Mouse (Mus musculus) hematopoietic stem cell, adult 5-6 weeks (primary cell): Measurements from ENCODE around the gene Dnhd1. TPM values are rescaled to one million over a fixed set of nuclear protein-coding genes. Genes with fewer than 3 reads are reported as not detected.
"Not testable (repeated sequence)": the region's sequence is repeated elsewhere in the genome, so short reads cannot be mapped to it uniquely, and the experiment has no call there.

Experiments
- ATAC-seq, 2 experiments: fragments of 125-278 bp in 1 of 2; replicated peaks in 1 of 2; 2 replicates each; pipeline ENCODE4 v1.8.0; 2016 to 2017; ENCODE audit warnings: inconsistent platforms in 2 of 2, mild to moderate bottlenecking in 2 of 2, moderate number of reproducible peaks in 2 of 2, low read depth in 1 of 2, moderate TSS enrichment in 1 of 2; ENCODE audit not compliant: low FRiP score in 2 of 2, poor library complexity in 2 of 2, severe bottlenecking in 2 of 2, insufficient read depth in 1 of 2, low TSS enrichment in 1 of 2
- total RNA-seq: library from RNA; stranded (forward); fragments of 172-1452, 232-1000 nt; gene quantifications from 2 replicates; pipeline ENCODE4 v1.2.3, GENCODE M21; 2017

Dnhd1 gene
- total RNA-seq, 1 experiment from 2014 or later, result 4.8 TPM

- no peak for ATAC-seq
Observed at GRCm38 (mm10) chr7:105733836-105734235, 83.2 kb downstream of the Dnhd1 start.

- ATAC-seq, result no peak
Observed at GRCm38 (mm10) chr7:105734826-105735225, 84.2 kb downstream of the Dnhd1 start.

- not testable (repeated sequence) for ATAC-seq
Observed at GRCm38 (mm10) chr7:105735464-105735863, 84.8 kb downstream of the Dnhd1 start.

- peak; percentile 79 to 84 for ATAC-seq
Observed at GRCm38 (mm10) chr7:105736264-105736901, 85.8 kb downstream of the Dnhd1 start, which contains the start of gene Ilk. Gene Ilk, plus strand, starts transcription at chr7:105736592.

- ATAC-seq, result peak; percentile 7 to 11; a peak in 1 of 4 replicates
Observed at GRCm38 (mm10) chr7:105736911-105737521, 86.4 kb downstream of the Dnhd1 start, which contains the start of gene Rrp8. Gene Rrp8, minus strand, starts transcription at chr7:105737385.

GRCm38 (mm10) chr7:105737648-105738047 is 87.0 kb downstream of the Dnhd1 start:
- no peak for ATAC-seq

- ATAC-seq, result no peak
Observed at GRCm38 (mm10) chr7:105738286-105738685, 87.7 kb downstream of the Dnhd1 start.

GRCm38 (mm10) chr7:105738948-105739347 is 88.3 kb downstream of the Dnhd1 start:
- peak; percentile 71 to 72 for ATAC-seq

GRCm38 (mm10) chr7:105740089-105740795 is 89.6 kb downstream of the Dnhd1 start:
- no peak for ATAC-seq

GRCm38 (mm10) chr7:105740851-105741250 is 90.2 kb downstream of the Dnhd1 start:
- ATAC-seq, result no peak

- ATAC-seq, result no peak
Observed at GRCm38 (mm10) chr7:105741978-105742377, 91.4 kb downstream of the Dnhd1 start.

GRCm38 (mm10) chr7:105742539-105743215 is 92.0 kb downstream of the Dnhd1 start:
- ATAC-seq, result not testable (repeated sequence)

- ATAC-seq, result not testable (repeated sequence)
Observed at GRCm38 (mm10) chr7:105743246-105743925, 92.8 kb downstream of the Dnhd1 start.

- peak; percentile 99 for ATAC-seq
Observed at GRCm38 (mm10) chr7:105743926-105744590, 93.4 kb downstream of the Dnhd1 start, which contains the start of gene Taf10. Gene Taf10, minus strand, starts transcription at chr7:105744361.

- ATAC-seq, result no peak
Observed at GRCm38 (mm10) chr7:105747776-105748175, 97.1 kb downstream of the Dnhd1 start.

- ATAC-seq, result peak; percentile 92 to 97
Observed at GRCm38 (mm10) chr7:105751491-105752433, 101.1 kb downstream of the Dnhd1 start, which contains the start of gene Tpp1. Gene Tpp1, minus strand, starts transcription at chr7:105752235.
